Mouse (Mus musculus) heart, embryonic 11.5 days (tissue): Measurements from ENCODE around the gene Magi2. TPM values are rescaled to one million over a fixed set of nuclear protein-coding genes. Genes with fewer than 3 reads are reported as not detected.

Experiments
- ATAC-seq: fragments of 200-750 bp; cut with Nextera tagmentation; replicated peaks from 2 replicates; pipeline ENCODE4 v1.8.0; 2017; ENCODE audit warnings: moderate library complexity; ENCODE audit not compliant: insufficient number of reproducible peaks, low FRiP score, low TSS enrichment
- H3K27ac ChIP-seq: fragments of 300-500 bp; sonication (generic); 2 replicates; pipeline ENCODE4 v1.5.1; 2014; ENCODE audit warnings: mild to moderate bottlenecking, low read depth, low read length
- H3K27me3 ChIP-seq: fragments of 300-500 bp; sonication (generic); 2 replicates; pipeline ENCODE4 v1.6.1; 2014; ENCODE audit warnings: mild to moderate bottlenecking, low read length, mixed read lengths; ENCODE audit not compliant: control insufficient read depth, insufficient read depth
- H3K36me3 ChIP-seq: fragments of 300-500 bp; sonication (generic); 2 replicates; pipeline ENCODE4 v1.6.1; 2014; ENCODE audit warnings: mild to moderate bottlenecking, low read length, moderate library complexity, mixed read lengths; ENCODE audit not compliant: control insufficient read depth, insufficient read depth
- H3K4me1 ChIP-seq: fragments of 300-500 bp; sonication (generic); 2 replicates; pipeline ENCODE4 v1.6.1; 2014; ENCODE audit warnings: low read length; ENCODE audit not compliant: control insufficient read depth, insufficient read depth
- H3K4me2 ChIP-seq: fragments of 300-500 bp; sonication (generic); 2 replicates; pipeline ENCODE4 v1.6.1; 2014; ENCODE audit warnings: mild to moderate bottlenecking, moderate library complexity
- H3K4me3 ChIP-seq: fragments of 300-500 bp; sonication (generic); 2 replicates; pipeline ENCODE4 v1.5.1; 2014; ENCODE audit warnings: low read depth, low read length
- H3K9ac ChIP-seq: fragments of 300-500 bp; sonication (generic); 2 replicates; pipeline ENCODE4 v1.6.1; 2014; ENCODE audit warnings: mild to moderate bottlenecking, low read depth, low read length, moderate library complexity
- H3K9me3 ChIP-seq: fragments of 300-500 bp; sonication (generic); replicated peaks from 2 replicates; pipeline ENCODE4 v1.6.1; 2016; ENCODE audit warnings: low read length; ENCODE audit not compliant: control insufficient read depth
- WGBS: fragments of 180-500 bp; shearing (Covaris S2); extraction: QIAGEN DNeasy Blood & Tissue Kit; methylation state at CpG from one replicate; pipeline ENCODE4 v1.1.7; 2014; ENCODE audit not compliant: insufficient replicate concordance; 5-methylcytosine and 5-hydroxymethylcytosine counted together
- polyA plus RNA-seq: library from polyadenylated mRNA; unstranded; fragments of >200 nt; fragmentation: Nextera tagmentation; extraction: Ambion mirVana; gene quantifications from 2 replicates; pipeline ENCODE4 v1.2.1, GENCODE M21; 2014

The Magi2 gene
- polyA plus RNA-seq, 1 experiment from 2014 or later = 2.5 TPM

GRCm38 (mm10) chr5:20056856-20057255 is 830.0 kb downstream of the Magi2 start:
- H3K4me2 ChIP-seq = no peak overlapping the region
- no peak overlapping the region for H3K4me3 ChIP-seq
- no peak for ATAC-seq
- H3K27ac ChIP-seq = no peak overlapping the region
- no peaks in the 10 kb centered on the region for H3K36me3 ChIP-seq
- WGBS = 74% methylated on average over 2 of the region's 2 CpGs
- H3K9me3 ChIP-seq = no peaks in the 10 kb centered on the region
- no peaks in the 10 kb centered on the region for H3K4me1 ChIP-seq
- no peak overlapping the region for H3K9ac ChIP-seq
- H3K27me3 ChIP-seq = no peaks in the 10 kb centered on the region

- Histone ChIP-seq H3K4me1 (no peaks in the 10 kb centered on the region), H3K4me2 (no peak overlapping the region), H3K27me3 (no peaks in the 10 kb centered on the region), H3K27ac (no peak overlapping the region), H3K4me3 (no peak overlapping the region), H3K9ac (no peak overlapping the region), H3K9me3 (no peaks in the 10 kb centered on the region), H3K36me3 (no peaks in the 10 kb centered on the region)
- WGBS = 53% methylated on average over 4 of the region's 4 CpGs
- no peak for ATAC-seq
Observed at GRCm38 (mm10) chr5:20062011-20062410, 835.2 kb downstream of the Magi2 start.

- no peak overlapping the region for H3K4me2 ChIP-seq
- ATAC-seq = no peak
- no peak overlapping the region for H3K4me3 ChIP-seq
- no peaks in the 10 kb centered on the region for H3K36me3 ChIP-seq
- 80% methylated on average over 1 of the region's 1 CpGs for WGBS
- no peaks in the 10 kb centered on the region for H3K9me3 ChIP-seq
- no peak overlapping the region for H3K9ac ChIP-seq
- no peaks in the 10 kb centered on the region for H3K27me3 ChIP-seq
- no peaks in the 10 kb centered on the region for H3K4me1 ChIP-seq
- no peak overlapping the region for H3K27ac ChIP-seq
Observed at GRCm38 (mm10) chr5:20065081-20065480, 838.2 kb downstream of the Magi2 start.

- no peak for ATAC-seq
- H3K27ac ChIP-seq = no peak overlapping the region
- H3K4me1 ChIP-seq = no peaks in the 10 kb centered on the region
- no peak overlapping the region for H3K4me3 ChIP-seq
- H3K9me3 ChIP-seq = no peaks in the 10 kb centered on the region
- no peak overlapping the region for H3K4me2 ChIP-seq
- WGBS = 76% methylated on average over 1 of the region's 1 CpGs
- H3K27me3 ChIP-seq = no peaks in the 10 kb centered on the region
- no peaks in the 10 kb centered on the region for H3K36me3 ChIP-seq
- no peak overlapping the region for H3K9ac ChIP-seq
Observed at GRCm38 (mm10) chr5:20068496-20068895, 841.7 kb downstream of the Magi2 start.

GRCm38 (mm10) chr5:20068921-20069486 is 842.2 kb downstream of the Magi2 start:
- no peak overlapping the region for H3K4me2 ChIP-seq
- no peak overlapping the region for H3K9ac ChIP-seq
- no peaks in the 10 kb centered on the region for H3K27me3 ChIP-seq
- no peaks in the 10 kb centered on the region for H3K4me1 ChIP-seq
- H3K9me3 ChIP-seq = no peaks in the 10 kb centered on the region
- H3K36me3 ChIP-seq = no peaks in the 10 kb centered on the region
- 60% methylated on average over 3 of the region's 3 CpGs for WGBS
- no peak overlapping the region for H3K27ac ChIP-seq
- H3K4me3 ChIP-seq = no peak overlapping the region
- ATAC-seq = no peak

DNA sequence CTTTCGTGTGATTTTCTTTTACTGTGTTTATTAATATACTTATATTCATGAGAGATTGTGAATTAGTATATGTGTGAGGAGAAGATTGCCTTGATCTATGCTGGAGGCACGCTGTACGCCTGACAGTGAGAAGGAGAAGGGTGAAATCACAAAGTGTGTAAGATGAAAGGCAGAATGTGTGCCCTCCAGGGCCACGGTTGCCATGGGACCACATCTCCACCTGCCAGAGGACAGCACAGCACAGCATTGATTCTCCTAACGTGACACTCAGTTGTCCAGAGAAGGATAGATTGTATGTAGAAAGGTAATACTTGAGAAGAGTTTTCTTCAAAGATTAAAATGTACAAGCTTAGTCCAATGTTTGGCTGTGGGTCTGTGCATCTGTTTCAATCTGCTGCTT is 847.3 kb downstream of the Magi2 start:
- H3K36me3 ChIP-seq = no peaks in the 10 kb centered on the region
- WGBS = 81% methylated on average over 5 of the region's 5 CpGs
- ATAC-seq = no peak
- no peaks in the 10 kb centered on the region for H3K4me1 ChIP-seq
- no peak overlapping the region for H3K27ac ChIP-seq
- H3K4me3 ChIP-seq = no peak overlapping the region
- H3K4me2 ChIP-seq = no peak overlapping the region
- no peak overlapping the region for H3K9ac ChIP-seq
- H3K27me3 ChIP-seq = no peaks in the 10 kb centered on the region
- no peaks in the 10 kb centered on the region for H3K9me3 ChIP-seq

DNA sequence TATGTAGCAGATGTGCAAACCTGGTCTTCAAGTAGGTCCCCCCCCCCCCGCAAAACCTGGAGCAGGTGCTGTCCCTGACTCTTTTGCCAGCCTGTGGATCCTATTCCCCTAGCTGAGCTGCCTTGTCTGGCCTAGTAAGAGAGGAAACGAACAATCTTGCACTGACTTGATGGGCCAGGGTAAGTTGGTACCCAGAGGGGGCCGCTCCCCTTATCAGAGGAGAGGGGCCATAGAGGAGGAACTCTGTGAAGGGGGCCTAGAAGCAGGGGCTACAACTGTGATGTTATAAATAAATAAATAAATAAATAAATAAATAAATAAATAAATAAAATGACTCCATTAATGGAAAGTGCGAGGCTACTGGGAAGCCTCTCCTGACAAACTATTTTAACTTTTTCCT is 848.0 kb downstream of the Magi2 start:
- H3K27ac ChIP-seq = no peak overlapping the region
- H3K4me1 ChIP-seq = no peaks in the 10 kb centered on the region
- H3K36me3 ChIP-seq = no peaks in the 10 kb centered on the region
- no peaks in the 10 kb centered on the region for H3K9me3 ChIP-seq
- H3K4me3 ChIP-seq = no peak overlapping the region
- WGBS = 76% methylated on average over 4 of the region's 4 CpGs
- ATAC-seq = no peak
- no peak overlapping the region for H3K4me2 ChIP-seq
- H3K27me3 ChIP-seq = no peaks in the 10 kb centered on the region
- H3K9ac ChIP-seq = no peak overlapping the region

DNA sequence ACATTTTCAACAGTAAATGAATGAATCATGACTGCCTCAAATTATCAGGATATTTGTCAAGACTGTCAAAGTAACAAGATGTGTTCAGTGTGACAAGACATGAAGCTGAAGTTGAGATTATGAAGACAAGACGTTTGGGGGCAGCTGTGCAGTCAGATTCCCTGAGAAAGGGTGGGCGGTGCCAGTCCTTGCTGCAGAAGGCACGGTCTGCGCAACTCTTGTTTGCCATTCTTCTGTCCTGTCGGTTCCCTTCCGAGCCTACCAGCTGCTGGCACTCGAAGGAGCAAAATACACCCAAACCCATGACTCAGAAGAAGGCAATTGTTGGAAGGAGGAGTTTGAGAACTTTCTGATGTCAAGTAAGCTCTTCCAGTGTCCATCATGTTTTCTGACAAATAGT is 852.1 kb downstream of the Magi2 start:
- Histone ChIP-seq H3K9me3 (no peaks in the 10 kb centered on the region), H3K27ac (no peak overlapping the region), H3K4me1 (no peaks in the 10 kb centered on the region), H3K4me2 (no peak overlapping the region), H3K36me3 (no peaks in the 10 kb centered on the region), H3K4me3 (no peak overlapping the region), H3K27me3 (no peaks in the 10 kb centered on the region), H3K9ac (no peak overlapping the region)
- no peak for ATAC-seq
- WGBS = 71% methylated on average over 7 of the region's 7 CpGs

- H3K4me1 ChIP-seq = no peaks in the 10 kb centered on the region
- no peaks in the 10 kb centered on the region for H3K36me3 ChIP-seq
- no peak overlapping the region for H3K9ac ChIP-seq
- H3K9me3 ChIP-seq = no peaks in the 10 kb centered on the region
- H3K4me2 ChIP-seq = no peak overlapping the region
- WGBS = 63% methylated on average over 9 of the region's 9 CpGs
- no peak overlapping the region for H3K4me3 ChIP-seq
- no peak for ATAC-seq
- no peak overlapping the region for H3K27ac ChIP-seq
- H3K27me3 ChIP-seq = no peaks in the 10 kb centered on the region
Observed at GRCm38 (mm10) chr5:20080605-20081309, 853.9 kb downstream of the Magi2 start.
